Mouse (Mus musculus) olfactory bulb, adult 2 months (tissue): Measurements from ENCODE around the gene Stc2.

Source experiments
- CTCF ChIP-seq: fragments of 200-500 bp; IDR thresholded peaks from 2 replicates; pipeline ENCODE4 v1.5.1; 2012; ENCODE audit warnings: low read depth, mild to moderate bottlenecking, low read length, moderate library complexity; ENCODE audit not compliant: insufficient read depth
- POLR2A ChIP-seq: fragments of 200-500 bp; IDR thresholded peaks from 2 replicates; pipeline ENCODE4 v1.6.1; 2012; ENCODE audit warnings: mild to moderate bottlenecking, low read depth, low read length, moderate library complexity; ENCODE audit not compliant: insufficient read depth

GRCm38 (mm10) chr11:31356866-31357265 is 13.0 kb downstream of the Stc2 start:
- TF ChIP-seq CTCF: no peak
- no peak for TF ChIP-seq POLR2A
